Mouse (Mus musculus) megakaryocyte, adult 5-6 weeks (primary cell): ENCODE results near the gene Calm4. TPM values are rescaled to one million over a fixed set of nuclear protein-coding genes. Genes with fewer than 3 reads are reported as not detected.
"Not testable (repeated sequence)": the region's sequence is repeated elsewhere in the genome, so short reads cannot be mapped to it uniquely, and the experiment has no call there.

Source experiments
- ATAC-seq: 2 replicates; pipeline ENCODE4 v1.8.0; 2016; ENCODE audit warnings: mild to moderate bottlenecking, inconsistent platforms; ENCODE audit not compliant: poor library complexity, severe bottlenecking
- total RNA-seq, 2 experiments: library from RNA; stranded (forward) in 1 of 2; stranded (reverse) in 1 of 2; fragments of 153-499, 151-499 nt in 1 of 2; fragments of 221-1000, 200-1000 nt in 1 of 2; gene quantifications; 2 replicates each; pipeline versions ENCODE4 v1.2.3 to v1.2.4; 2015 to 2017

Gene Calm4
- not detected in 2 replicates for total RNA-seq (2015)
- not detected in 2 replicates for total RNA-seq (2017)

DNA sequence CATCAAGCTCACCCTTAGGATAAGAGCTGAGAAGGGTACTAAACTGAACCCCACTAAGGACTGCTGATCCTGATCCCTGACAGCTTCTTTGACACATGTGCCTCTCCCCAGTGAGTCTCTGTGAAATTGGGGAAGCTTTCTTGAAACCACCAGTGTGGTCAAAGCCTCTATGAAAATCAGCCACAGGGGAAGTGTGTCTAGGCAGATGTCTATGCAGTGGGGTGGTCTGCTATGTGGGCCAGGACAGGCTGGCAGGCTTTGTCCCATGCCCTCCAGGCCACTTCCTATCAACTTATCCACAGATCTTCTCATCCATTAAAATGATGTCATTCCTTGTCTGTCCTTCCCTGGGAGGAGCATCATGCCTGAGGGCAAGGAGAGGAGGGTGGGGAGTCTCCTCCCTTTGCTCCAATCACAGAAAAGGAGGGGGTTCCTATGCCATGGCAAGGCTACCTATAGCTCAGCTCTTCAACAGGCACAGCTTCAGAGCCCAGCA lies at the start of gene Calm4:
TSS of gene Calm4 (plus strand) at position 446 of the 496 bp plus-strand sequence.
- ATAC-seq = peak; percentile 89

- no peak for ATAC-seq
These were observed 49.0 kb upstream of the Calm4 start for GRCm38 (mm10) chr13:3788588-3788987.

DNA sequence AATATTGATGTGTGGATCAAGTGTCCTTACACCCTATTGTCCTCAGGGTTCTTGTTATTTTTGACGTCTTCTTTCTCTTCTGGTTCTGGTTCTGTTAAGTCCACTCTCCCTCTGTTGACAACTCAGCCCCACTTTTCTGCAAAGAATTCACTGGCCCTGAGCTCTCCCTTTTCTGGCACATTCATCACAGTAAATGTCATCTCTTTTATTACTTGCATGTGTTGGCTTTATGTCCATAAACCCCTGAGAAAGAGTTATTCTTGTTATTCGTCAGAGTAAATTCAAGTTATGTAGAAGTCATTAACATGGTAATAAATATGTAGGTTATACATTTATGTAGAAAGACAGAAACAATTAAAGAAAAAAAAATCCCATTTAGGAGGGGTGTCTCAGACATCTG lies 48.0 kb upstream of the Calm4 start:
- no peak for ATAC-seq

GRCm38 (mm10) chr13:3796649-3797048 lies 40.9 kb upstream of the Calm4 start:
- ATAC-seq = no peak

- no peak for ATAC-seq
These were observed 38.8 kb upstream of the Calm4 start for GRCm38 (mm10) chr13:3798751-3799150.

GRCm38 (mm10) chr13:3799386-3799785 lies 38.2 kb upstream of the Calm4 start:
- ATAC-seq = no peak

DNA sequence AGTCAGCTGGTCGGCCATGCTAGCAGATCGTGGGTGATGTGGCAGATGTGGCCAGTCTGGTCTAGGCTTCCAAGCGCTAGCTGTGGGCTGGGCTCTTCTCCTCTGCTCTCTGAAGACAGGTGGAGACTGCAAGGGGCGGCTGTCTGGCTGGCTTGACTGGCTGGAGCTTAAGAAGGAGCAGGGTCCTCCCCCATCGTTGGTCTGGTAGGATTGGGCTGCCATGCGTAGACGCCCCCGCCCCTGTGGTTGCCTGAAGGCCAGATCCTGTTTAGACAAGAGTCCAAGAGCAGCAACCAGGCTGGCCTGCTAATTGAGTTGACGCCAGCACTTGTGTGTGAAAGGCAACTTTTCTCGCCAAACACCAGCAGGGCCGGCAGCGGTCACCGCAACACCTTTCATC lies 33.4 kb upstream of the Calm4 start, which contains the start of gene Calml3:
TSS of gene Calml3 (minus strand) at position 131 of the 400 bp plus-strand sequence.
- no peak for ATAC-seq

- ATAC-seq = no peak
These were observed 32.4 kb upstream of the Calm4 start for GRCm38 (mm10) chr13:3805132-3805531.

- peak; percentile 76 for ATAC-seq
These were observed 31.9 kb upstream of the Calm4 start for GRCm38 (mm10) chr13:3805638-3806037.

GRCm38 (mm10) chr13:3807131-3807827 lies 30.3 kb upstream of the Calm4 start:
- peak; percentile 39; the same call in 1 of the 2 replicates for ATAC-seq

- ATAC-seq = peak; percentile 95
These were observed 19.4 kb upstream of the Calm4 start for GRCm38 (mm10) chr13:3818012-3818739.

DNA sequence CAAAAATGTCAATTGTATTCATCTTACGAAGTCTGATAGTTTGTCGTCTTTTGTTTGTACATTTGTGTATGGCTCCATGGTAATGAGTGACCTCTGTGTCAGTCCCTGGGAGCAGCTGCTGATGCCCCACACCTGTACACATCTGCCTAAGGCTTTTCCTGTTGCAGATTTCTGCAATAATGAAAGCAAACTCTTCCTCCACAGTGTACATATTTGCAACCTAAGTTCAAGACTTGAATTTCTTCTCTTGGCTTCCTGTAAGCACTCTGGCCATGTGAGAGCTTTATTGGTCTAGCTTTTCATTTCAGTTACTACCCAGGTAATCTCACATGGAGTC lies 18.8 kb upstream of the Calm4 start:
- ATAC-seq = no peak

- ATAC-seq = peak; percentile 59
These were observed 15.5 kb upstream of the Calm4 start for GRCm38 (mm10) chr13:3822105-3822504.

DNA sequence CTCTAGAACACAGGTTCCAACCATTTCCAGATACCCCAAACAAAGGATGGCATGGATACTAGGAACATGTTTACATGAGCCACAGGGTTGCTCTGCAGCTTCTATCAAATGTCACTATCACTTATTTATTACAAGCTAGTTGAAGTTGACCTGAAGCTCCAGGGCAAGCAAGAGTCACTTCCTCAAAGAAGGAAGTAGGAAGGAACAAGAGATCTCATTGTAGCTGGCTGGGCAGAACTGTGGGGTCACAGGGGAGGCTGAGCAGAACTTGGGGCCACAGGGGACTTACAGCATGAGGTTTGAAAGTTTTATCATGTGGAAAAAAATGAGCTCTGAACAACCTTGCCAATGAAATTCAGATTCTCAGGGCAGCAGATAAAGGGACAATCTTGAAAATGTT lies 11.8 kb upstream of the Calm4 start:
- peak; percentile 65 for ATAC-seq

GRCm38 (mm10) chr13:3831546-3831945 lies 6.0 kb upstream of the Calm4 start:
- ATAC-seq = no peak

- ATAC-seq = 0 out of 2 replicates have a peak, but pooled peaks have one; percentile 10
These were observed 5.6 kb upstream of the Calm4 start for GRCm38 (mm10) chr13:3831994-3832393.

GRCm38 (mm10) chr13:3832450-3832849 lies 5.1 kb upstream of the Calm4 start:
- peak; percentile 28; the same call in 1 of the 2 replicates for ATAC-seq

DNA sequence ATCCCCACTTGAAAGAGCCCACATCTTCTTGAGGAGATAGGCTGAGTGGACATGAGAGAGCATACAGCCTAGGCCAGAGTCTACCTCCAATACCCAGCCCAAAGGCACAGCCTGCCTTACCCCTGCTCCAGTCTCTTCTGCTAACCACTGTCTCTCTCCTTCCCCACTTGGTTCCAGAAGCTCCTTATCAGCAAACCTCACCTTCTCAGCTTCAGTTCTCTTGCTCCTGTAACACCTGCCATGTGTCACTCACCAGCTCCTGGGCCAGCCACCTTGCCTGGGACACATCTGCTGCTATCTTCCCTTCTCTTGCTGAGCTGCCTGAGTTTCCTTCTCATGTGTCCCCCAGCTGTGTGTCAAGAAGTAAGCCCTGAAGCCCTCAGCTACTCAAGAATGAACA lies 3.9 kb upstream of the Calm4 start:
- not testable (repeated sequence) for ATAC-seq

- ATAC-seq = not testable (repeated sequence)
These were observed 3.1 kb downstream of the Calm4 start for GRCm38 (mm10) chr13:3840662-3841061.

DNA sequence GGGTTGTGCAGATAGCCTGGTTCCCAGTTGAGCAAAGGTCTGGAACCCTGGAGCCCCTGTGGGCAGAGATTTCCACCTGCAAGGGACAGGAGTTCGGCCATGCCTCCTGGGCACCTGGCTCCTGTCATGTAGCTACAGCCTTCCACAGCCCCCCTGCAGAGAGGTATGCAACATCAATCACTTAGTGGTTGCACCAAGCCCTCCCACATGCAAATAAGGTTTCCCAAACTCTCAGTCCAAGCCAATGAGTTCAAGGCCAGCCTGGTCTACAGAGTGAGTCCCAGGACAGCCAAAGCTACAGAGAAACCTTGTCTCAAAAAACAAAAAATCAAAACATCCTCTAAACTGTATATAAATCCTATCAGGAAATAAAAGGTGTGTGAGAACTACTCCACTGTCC lies 12.8 kb downstream of the Calm4 start:
- ATAC-seq = no peak

GRCm38 (mm10) chr13:3853648-3854333 lies 16.2 kb downstream of the Calm4 start, which contains the start of gene Calm5:
Gene Calm5, plus strand, starts transcription at chr13:3854173.
- ATAC-seq = peak; percentile 97
